Mouse (Mus musculus): ENCODE measurements around the gene Parn.

DNA sequence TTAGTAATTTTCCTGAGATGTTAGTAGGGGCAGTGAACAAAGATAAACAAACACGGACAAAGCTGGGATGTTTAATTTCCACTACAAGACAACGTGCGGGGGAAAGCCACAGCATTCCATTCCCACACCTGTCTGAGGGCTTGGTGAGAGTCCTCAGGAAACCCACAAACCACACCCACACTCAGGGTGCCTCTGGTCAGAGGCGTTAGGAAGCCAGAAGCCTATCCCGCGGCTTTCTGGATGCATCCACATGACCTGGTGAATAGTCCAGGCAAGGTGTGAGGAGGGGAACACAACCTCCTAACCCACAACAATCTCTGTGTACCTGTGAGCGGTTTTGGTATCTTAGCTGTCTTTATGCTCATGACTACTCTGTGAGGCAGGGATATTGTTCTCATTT lies 131.6 kb downstream of the Parn start:
- TF ChIP-seq CTCF (IDR thresholded peaks at IDR 0.05; ENCODE audit: insufficient read depth, low read length) (no peak), POLR2A (IDR thresholded peaks at IDR 0.05; ENCODE audit: borderline replicate concordance, extremely low read depth, low read depth, low read length) (no peak)
